Mouse (Mus musculus): ENCODE data around the gene Sec31a.
"Not testable (repeated sequence)": the region's sequence is repeated elsewhere in the genome, so short reads cannot be mapped to it uniquely, and the experiment has no call there.

Gene Sec31a

GRCm38 (mm10) chr5:100415761-100416590 lies at the start of gene Sec31a:
Gene Sec31a, minus strand, starts transcription at chr5:100416234.
- peak; percentile 96 for DNase-seq (ENCODE audit: extremely low spot score, low spot score)

DNA sequence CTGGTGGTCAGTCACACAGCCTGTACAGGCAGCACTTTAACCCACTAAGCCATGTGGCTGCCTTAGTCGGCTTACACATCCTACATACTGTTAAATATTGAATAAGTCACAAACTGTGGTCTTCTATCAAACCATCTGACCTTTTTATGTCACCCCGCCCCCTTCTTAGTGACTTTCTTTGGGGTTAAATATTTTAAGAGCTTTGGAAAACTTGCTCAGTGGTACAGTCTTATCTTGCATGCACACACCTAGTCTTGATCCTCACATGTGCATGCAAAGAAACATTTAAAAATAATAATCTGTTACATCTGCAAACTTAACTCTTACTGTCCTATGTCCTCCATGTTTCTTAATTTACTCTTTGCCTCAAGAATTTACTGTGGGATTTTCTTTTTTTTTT lies 46.3 kb upstream of the Sec31a start:
- DNase-seq (ENCODE audit: extremely low spot score, low spot score) = no peak

GRCm38 (mm10) chr5:100461526-100461925 lies 45.5 kb upstream of the Sec31a start:
- DNase-seq (ENCODE audit: extremely low spot score, low spot score) = no peak

- no peak for DNase-seq (ENCODE audit: extremely low spot score, low spot score)
These were observed 43.4 kb upstream of the Sec31a start for GRCm38 (mm10) chr5:100459468-100459867.

GRCm38 (mm10) chr5:100451871-100452270 lies 35.8 kb upstream of the Sec31a start:
- DNase-seq (ENCODE audit: extremely low spot score, low spot score) = no peak

DNA sequence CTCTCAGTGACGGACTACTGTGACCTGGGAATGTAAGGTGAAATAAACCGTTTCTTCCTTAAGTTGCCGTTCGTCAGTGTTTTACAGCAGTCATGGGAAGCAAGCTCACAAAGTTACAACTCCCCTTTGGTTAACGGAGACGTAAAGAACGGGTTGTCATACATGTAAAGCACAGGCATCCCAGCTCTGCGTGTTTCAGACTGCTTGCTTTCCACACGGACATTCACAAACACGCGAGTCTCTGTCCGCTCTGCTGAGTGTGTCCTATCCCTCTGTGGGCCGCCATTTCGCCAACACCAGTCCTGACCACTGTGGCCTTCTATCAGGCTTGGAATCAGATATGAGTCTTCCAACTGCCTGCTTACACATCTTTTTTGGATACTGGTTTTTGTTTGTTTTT lies 22.8 kb upstream of the Sec31a start:
- no peak for DNase-seq (ENCODE audit: extremely low spot score, low spot score)

DNA sequence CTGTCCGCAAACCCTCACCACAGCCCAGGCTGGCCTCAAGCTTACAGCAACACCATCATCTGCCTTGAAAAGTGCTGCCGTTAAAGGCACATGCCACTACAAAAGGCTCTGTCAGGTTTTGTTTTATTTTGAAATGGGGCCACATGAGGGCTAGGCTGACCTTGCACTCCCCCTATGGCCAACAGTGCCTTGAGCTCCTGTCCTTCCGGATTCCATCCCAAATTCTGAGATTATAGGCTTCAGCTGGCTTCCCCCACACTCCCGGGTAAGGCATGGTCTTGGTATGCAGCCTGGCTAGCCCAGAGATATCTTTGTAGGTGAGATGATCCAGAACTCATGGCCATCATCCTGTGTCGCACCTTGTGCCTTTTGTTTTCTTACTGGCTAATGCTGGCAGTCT lies 21.9 kb upstream of the Sec31a start:
- no peak for DNase-seq (ENCODE audit: extremely low spot score, low spot score)

GRCm38 (mm10) chr5:100437086-100437485 lies 21.1 kb upstream of the Sec31a start:
- DNase-seq (ENCODE audit: extremely low spot score, low spot score) = no peak

DNA sequence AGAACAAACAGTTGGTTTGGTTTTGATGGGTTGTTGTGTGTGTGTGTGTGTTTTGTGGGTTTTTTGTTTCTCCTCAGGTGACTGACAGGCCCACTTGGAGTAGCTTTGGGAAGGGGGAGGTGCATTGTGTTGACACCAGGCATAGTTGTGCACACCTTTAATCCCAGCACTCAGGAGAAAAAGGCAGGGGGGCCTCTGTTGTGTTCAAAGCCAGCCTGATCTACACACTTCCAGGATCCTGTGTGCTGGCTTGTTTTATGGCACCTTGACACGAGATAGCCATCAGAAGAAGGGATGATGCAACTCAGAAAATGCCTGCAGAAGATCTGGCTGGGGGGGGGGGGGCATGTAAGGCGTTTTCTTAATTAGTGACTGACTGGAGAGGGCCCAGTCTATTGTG lies 14.9 kb upstream of the Sec31a start:
- no peak for DNase-seq (ENCODE audit: extremely low spot score, low spot score)

- DNase-seq (ENCODE audit: extremely low spot score, low spot score) = no peak
These were observed 14.0 kb upstream of the Sec31a start for GRCm38 (mm10) chr5:100430076-100430390.

GRCm38 (mm10) chr5:100429344-100430075 lies 13.5 kb upstream of the Sec31a start:
- DNase-seq (ENCODE audit: extremely low spot score, low spot score) = peak; percentile 95

GRCm38 (mm10) chr5:100428734-100429343 lies 12.8 kb upstream of the Sec31a start:
- no peak for DNase-seq (ENCODE audit: extremely low spot score, low spot score)

- DNase-seq (ENCODE audit: extremely low spot score, low spot score) = peak; percentile 20
These were observed 12.1 kb upstream of the Sec31a start for GRCm38 (mm10) chr5:100428031-100428733.

DNA sequence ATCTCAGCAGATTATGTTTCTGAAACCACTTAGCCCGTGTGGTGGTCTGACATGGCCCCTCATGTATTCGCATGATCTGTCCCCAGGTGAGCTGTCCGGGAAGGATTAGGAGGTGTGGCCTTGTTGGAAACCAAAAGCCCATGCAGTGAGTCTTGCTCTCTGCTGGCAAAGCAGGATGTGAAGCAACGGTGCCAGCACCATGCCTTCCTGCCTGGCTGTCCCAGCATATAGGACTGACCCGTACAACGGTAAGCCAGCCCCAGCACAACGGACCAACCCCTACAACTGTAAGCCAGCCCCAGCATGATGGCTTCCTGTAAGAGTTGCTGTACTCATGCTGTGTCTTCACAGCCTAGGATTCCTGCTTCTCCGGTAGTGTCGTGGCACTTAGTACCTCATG lies 11.2 kb upstream of the Sec31a start:
- no peak for DNase-seq (ENCODE audit: extremely low spot score, low spot score)

- DNase-seq (ENCODE audit: extremely low spot score, low spot score) = not testable (repeated sequence)
These were observed 9.8 kb upstream of the Sec31a start for GRCm38 (mm10) chr5:100425823-100426222.

GRCm38 (mm10) chr5:100424252-100424651 lies 8.2 kb upstream of the Sec31a start:
- DNase-seq (ENCODE audit: extremely low spot score, low spot score) = no peak

- DNase-seq (ENCODE audit: extremely low spot score, low spot score) = no peak
These were observed 7.6 kb upstream of the Sec31a start for GRCm38 (mm10) chr5:100423626-100424025.

DNA sequence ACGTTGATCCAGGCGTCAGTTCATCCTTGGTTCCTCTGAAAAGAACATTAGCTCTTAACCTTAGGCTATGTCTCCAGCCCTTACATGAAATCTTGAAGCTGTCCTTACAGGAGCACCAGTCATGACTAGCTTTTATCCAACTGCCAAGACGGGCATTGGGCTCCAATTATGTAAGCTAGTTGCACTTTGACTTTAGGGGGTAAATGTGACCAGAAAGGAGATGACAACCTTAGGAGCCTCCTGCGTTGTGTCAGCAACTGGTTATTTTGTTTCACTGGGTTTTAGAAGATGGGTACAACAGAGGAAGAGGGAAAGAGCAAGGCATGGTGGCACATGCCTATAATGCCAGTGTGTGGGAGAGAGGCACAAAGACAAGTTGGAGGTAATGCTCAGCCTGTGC lies 2.8 kb upstream of the Sec31a start:
- no peak for DNase-seq (ENCODE audit: extremely low spot score, low spot score)

DNA sequence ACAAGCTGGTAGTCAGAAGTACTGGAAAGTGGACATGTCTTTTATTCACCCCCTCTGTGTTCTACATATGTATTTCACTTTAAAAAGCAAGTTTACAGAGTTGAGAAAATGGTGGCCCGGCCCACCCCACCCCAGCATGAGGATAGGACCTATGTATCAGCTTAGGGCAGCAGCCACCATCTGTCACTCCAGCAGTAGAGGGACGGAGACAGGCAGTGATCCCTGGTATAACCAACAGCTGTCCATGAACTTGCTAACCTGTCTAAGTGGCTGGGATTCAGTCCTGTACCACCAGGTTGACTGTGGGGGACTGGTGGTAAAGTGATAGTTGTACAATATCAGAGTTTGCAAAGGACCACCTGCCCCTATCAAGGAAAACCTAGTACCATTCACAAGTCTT lies 2.0 kb upstream of the Sec31a start:
- DNase-seq (ENCODE audit: extremely low spot score, low spot score) = no peak

- DNase-seq (ENCODE audit: extremely low spot score, low spot score) = no peak
These were observed 1.4 kb downstream of the Sec31a start for GRCm38 (mm10) chr5:100414474-100415196.

DNA sequence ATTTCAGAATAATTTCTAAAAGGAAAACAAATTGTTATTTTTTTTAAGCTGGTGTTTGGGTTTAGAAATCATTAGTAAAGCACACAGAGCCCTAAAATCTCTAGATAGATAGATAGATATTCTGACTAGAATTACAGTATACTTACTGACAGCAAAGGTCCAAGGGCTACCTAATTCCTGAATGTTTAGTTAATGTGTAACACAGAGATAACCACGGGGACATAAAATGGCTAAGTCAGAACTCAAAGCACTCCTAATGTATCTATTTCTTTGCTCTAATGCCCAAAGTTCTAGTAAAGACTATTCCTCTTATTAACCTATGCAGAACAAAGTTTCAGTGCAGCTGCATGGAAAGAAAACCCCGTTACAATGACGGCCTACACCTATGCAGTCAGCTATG lies 3.1 kb downstream of the Sec31a start:
- no peak for DNase-seq (ENCODE audit: extremely low spot score, low spot score)
